Mouse (Mus musculus): Measurements from ENCODE around the gene Bmi1.

GRCm38 (mm10) chr2:18674193-18674902, 2.5 kb upstream of the Bmi1 start:
- TF ChIP-seq EP300 (IDR thresholded peaks at IDR 0.05; ENCODE audit: insufficient read depth, low read depth, low read length) (no peak), POLR2A (IDR thresholded peaks at IDR 0.05; ENCODE audit: insufficient read depth, low read length) (no peak)
